Mouse (Mus musculus) urinary bladder, postnatal 36 days (tissue): ENCODE measurements around the gene Orm1.

Experiments
- DNase-seq, 2 experiments: peaks; one replicate each; pipeline ENCODE4 v3.0.0; 2022; ENCODE audit warnings: low spot score in 2 of 2, mixed read lengths in 1 of 2

Gene Orm1

GRCm38 (mm10) chr4:63355877-63356665 is 11.7 kb downstream of the Orm1 start, which contains the start of gene Orm3:
Gene Orm3, plus strand, starts transcription at chr4:63356162.
- DNase-seq = peak in 1 of 2 experiments; percentile 53

DNA sequence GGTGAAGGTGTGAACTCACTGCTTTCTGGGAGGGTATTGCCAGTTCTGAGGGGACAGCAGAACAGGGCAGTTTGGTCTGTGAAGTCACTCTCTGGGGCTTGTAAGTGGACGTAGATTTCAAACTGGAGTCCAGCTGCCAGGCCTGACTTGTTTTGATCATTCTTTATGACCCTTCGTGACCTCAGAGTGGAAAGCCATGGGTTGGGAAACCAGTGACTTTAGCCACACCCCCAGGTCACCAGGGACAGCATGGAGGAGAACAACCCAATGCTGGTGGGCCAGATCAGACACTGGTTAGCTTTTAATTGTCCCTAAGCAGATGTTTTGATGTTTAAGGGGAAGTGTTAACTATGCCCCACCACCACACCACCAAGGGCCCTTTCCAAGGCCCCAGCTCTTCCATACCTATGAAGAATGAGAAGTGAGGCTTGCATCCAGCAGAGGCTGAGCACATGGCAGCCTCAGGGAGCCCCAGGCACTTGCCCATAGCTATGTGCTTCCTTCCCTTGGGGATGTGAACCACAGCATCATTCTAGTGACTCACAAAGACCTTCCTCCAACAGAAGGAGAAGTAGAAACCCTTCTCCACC is 12.7 kb downstream of the Orm1 start:
- peak in 1 of 2 experiments; percentile 41 for DNase-seq

- DNase-seq = no peak
These were observed 15.5 kb downstream of the Orm1 start for GRCm38 (mm10) chr4:63359861-63360260.

DNA sequence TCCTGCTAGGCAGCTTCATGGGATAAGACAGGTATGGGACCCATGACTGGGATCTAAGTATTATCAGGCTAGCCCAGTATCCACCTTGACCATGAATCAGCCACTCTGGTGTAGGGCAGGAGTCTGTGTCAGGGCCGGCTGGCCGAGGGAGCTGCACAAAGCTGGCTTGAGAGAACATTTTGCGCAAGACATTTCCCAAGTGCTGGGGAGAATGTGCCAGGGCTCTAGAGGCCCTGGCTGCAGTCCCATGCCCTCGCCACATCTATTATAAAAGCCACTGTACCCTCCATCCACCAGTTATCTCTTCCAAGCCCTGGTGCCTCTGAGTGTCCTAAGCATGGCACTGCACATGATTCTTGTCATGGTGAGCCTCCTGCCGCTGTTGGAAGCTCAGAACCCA is 17.8 kb downstream of the Orm1 start, which contains the start of gene Orm2:
Orm2 (plus strand) TSS at position 300 of the 400 bp plus-strand sequence.
- peak in 1 of 2 experiments; percentile 39 for DNase-seq

DNA sequence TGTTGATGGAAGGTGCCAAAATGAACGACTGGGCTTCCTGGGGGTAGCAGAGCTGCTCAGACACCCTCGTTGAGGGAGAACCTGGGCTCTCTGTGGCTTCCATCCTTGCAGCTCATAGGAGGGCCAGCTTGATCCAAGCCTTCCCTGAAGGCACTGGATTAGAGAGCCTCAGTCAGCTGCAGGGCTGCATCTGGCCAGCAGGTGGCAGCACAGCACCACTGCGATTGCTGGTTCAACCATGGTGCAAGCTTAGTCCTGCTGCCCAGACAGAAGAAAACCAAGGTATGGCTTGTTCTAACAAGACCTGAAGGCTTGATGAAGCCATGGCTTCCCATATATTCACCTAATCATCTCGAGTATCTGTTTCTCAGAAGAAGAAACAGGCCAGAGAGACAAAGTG is 24.2 kb downstream of the Orm1 start:
- peak; percentile 82 to 85 for DNase-seq

DNA sequence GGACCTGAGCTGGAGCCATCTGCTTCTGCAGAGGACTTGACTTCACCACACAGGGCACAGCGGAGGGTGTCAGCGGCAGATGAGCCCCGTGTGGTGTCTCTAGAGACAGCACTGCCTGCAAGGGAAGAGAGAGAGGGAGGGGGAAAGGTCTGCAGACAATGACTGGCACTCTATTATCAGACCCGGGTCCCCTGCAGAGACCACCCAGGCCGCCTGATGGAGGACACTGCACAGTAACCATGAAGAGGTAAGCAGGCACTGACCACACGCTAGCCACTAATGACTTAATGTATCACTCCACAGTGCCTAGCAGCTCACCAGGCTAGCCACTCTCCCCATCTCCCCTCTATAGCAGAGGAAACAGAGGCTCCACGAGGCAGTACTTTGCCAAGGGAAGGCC is 26.5 kb downstream of the Orm1 start:
- DNase-seq = no peak

DNA sequence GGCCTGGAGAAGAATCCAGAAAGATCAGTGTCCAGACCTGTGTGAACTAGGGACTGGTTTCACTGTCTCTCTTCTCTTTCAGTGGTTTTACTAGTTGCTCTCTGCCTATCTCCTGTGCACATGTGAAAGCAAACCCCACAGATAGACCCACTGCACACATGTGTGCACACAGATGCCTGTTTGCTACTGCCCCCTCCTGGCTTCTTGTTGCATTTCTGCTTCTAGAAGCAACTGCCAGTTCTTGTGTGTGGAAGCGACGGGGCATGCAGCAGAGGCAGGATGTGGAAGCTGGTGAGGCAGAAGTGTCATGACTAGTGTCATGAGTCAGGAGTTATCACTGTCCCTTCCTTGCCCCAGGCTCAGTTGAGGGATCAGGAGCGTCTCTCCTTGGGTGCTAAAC is 27.5 kb downstream of the Orm1 start:
- no peak for DNase-seq

GRCm38 (mm10) chr4:63373404-63373803 is 29.0 kb downstream of the Orm1 start:
- no peak for DNase-seq

DNA sequence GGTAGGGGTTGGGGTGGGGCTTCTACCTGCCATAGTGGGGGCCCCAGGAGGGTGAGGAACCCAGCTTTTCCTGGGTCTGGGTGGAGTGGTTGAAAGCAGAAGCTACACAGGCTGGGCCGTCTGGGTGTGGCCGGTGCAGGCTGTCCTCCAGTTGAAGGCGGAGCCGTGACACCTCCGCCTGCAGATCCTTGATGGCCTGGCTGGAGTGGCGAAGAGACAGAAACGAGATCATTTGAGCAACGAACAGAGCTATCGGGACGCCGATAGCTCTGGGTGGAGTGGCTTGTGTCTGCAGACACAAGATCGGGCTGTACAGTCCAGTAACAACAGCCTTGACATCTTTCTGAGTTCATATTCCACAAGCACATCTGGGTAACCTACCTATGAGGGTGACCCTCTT is 30.0 kb downstream of the Orm1 start:
- no peak for DNase-seq

DNA sequence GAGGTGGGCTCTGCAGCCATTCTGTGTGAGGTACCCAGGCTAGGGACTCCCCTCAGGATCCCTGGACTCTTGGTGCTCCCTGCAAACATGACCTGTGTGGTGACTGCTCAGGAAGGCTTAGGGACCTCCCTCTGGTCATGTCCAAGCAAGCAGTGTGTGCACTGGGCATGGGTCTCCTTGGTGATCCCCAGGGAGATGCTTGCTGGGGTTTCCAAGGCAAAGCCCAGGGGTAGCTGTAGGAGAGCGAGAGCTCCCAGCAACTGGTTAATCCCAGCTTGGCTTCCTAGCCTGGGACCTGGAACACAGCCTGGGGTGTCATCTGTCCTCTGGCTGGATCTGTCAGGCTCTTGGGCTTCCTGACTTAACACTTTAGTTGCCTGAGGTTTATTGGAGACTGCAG is 31.0 kb downstream of the Orm1 start:
- DNase-seq = no peak

DNA sequence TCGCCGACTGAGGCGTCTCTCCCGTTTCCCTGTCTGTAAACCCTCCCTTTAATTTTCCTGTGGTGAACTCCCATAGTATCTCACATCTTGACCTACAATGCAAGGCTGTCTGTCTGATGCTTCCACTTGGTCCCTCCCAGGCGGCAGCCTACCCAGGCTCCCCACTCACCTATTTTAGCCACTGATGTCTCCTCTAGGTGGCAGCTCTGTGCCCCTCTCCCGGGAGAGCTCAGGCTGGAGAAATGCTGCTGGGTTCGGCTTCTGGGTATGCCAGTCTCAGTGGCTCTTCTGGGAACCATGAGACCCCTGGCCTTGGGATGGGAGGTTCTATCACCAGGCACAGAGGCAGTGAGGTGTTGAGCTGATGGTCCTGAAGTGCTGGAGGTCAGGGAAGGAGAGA is 33.1 kb downstream of the Orm1 start:
- no peak for DNase-seq

DNA sequence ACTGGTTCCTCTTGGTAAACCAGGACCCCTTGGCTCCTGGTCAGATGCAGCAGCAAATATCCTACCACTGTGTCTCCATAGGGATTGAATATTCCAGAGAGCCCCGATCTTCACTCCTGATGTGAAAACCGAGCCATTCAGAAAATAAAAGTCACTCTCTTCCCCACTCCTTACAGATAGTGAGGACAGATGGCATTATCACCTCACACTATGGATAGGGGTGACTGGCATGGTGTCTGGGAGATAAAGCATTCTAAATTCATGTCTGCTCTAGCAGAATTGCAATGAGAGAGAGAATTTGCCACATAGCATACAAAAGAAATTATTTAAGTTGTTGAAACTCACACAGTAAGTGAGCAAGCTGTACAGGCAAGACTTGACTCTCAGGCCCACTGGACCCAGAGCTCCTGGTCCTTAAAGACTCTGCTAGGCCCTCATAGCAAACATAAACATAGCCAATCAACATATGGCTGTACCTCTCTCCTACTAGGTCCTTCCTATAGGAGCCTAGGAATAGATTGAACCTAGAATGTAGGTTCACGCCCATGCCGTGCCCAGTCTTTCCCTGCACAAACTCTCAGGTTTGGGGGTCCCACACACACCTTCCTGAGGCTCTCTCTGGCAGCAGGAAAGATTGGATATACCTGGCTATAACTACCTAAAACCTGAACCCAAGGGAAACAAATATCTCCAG is 38.5 kb downstream of the Orm1 start:
- no peak for DNase-seq

GRCm38 (mm10) chr4:63383474-63383873 is 39.1 kb downstream of the Orm1 start:
- no peak for DNase-seq

DNA sequence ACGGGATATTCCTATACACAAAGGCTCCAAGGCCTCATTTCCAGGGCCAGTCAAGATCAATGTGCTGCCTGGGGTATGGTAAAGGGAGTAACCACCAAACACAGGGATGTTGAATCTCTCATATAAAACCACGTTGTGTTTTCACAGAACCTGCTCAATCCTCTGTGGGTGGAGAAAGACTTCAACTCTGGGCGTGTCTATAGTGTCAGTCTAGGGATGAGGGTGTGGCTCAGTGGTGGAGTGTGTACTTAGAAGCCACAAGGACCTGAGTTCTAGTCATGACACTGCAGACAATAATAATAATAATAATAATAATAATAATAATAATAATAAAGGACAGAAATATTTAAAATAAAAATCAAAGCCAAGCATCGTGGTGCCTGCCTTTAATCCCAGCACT is 39.9 kb downstream of the Orm1 start:
- no peak for DNase-seq

DNA sequence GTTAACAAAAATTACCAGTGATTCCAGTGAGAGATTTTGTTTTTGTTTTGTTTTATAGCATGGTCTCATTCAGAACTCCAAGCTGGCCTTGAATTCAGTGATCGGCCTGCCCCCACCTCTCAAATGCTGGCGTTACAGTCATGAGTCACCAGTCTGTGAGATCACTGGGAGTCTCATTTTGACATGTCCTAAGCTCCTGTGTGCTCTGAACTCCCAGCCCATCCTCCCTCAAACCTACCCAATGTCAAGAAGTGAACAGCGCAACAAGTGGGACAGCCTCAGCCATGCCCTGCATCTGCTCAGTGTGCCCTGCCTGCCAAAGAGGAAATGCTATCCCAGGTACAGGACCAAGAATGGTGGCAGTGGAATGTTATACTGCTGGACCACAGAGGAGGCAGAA is 40.9 kb downstream of the Orm1 start:
- no peak for DNase-seq

DNA sequence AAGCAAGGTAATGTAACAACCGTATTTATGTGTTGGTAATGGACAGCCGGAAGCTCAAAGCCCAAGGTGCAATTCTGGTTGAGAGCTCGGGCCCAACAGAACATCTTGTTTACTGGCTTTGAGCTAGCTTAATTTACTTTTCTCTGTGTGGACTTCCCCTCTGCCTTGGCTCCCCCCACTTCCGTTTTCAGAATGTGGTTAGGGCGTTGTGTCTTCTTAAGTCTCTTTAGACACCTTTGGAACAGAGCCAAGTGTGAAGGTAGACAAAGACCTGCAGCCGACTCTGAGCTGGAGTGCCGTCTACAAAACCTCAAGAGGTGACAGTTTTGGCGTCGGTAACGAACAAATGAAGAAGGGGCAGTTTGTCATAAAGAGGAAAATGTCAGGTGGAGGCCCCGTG is 41.4 kb downstream of the Orm1 start:
- DNase-seq = no peak

DNA sequence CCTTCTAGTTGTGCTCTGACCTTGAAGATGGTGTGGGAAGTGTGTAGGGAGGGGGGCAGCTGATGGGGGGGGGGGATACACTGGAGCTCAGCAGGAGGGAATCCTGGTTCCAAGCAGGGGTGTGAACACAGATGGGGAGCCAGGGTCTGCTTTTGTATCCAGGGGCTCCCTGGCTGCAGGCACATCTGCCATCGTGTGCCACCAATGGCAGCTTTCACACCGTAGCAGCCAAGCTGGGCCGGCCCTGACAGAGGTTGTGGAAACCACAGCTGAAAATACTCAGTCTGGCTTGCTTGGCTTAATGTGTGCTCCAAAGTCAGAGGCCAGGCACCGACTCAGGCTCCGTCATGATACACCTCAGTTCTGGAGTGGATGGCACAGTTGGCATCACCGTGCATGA is 43.7 kb downstream of the Orm1 start:
- no peak for DNase-seq

DNA sequence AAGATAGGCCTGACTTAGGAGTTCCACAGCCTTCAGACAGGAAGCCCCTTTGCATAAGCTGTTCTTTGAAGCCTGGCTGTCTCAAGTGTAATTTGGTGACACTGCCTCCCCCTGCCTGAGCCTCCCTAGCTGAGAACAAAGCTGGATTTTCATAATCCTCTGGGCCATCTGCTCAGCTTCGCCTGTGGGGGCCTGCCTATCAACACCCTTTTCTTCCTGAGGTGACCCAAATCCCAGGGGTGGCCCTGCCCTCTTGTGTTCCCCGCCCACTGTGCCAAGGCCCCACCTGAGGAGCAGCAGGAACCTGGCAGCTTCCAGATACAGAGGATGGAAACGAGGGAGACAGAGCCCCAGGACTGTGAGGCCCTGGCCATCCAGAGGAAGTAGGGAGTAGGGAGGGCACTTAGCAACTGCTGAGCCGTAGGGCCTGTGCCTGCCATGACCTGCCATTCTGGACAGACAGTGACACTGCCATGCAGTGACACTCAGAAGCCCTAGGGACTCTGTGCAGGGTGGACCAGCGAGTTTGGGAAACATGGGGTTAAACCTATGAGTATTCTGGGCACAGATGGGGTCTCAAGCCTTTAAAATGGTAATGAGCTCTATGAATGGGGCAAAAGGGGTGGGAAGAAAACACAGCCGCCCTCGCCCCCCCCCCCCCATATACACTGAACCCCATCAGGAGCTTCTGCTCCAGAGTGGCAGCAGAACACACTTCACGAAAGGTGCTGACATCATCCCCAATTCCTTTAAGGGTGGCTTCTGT is 44.9 kb downstream of the Orm1 start:
- no peak for DNase-seq

DNA sequence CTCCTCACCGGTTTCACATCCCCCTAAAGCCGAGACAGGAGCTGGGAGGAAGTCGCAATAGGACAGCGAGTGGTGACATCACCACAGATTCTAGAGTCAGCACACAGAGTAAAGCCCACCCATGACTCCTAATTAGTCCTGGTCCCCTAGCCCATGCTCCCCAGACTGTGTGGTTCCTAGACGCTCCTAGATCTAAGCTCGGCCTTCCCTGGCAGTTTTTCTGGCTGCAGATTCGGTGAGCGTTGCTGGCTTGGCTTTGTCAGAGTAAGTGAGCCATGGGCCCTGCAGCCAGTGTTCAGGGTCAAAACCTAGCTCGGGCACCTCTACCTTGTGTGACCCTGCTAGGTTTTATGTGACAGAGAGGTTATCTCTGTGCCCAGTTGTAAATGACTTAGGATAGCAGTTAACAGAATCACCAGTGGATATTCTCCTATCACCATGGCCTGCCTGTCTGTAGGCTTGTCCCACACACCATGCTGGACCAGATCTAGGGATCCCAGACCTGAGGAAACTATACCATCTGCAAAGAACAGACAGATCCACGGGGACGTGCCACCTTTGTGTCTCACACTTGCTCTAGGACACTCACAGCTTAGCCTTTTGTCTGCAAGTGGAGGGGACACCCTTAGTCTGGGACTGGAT is 45.6 kb downstream of the Orm1 start:
- DNase-seq = no peak

- DNase-seq = no peak
These were observed 47.0 kb downstream of the Orm1 start for GRCm38 (mm10) chr4:63391322-63391721.
